Mouse (Mus musculus) brain, embryonic 14.5 days (tissue): ENCODE data around the gene Ttc25. TPM values are rescaled to one million over a fixed set of nuclear protein-coding genes. Genes with fewer than 3 reads are reported as not detected.
"Not testable (repeated sequence)": the region's sequence is repeated elsewhere in the genome, so short reads cannot be mapped to it uniquely, and the experiment has no call there.

Experiments
- DNase-seq: peaks from one replicate; pipeline ENCODE4 v3.0.0-alpha.2; 2011; ENCODE audit warnings: low read depth
- CTCF ChIP-seq: fragments of 200-500 bp; IDR thresholded peaks from 2 replicates; pipeline ENCODE4 v1.5.1; 2012; ENCODE audit warnings: inconsistent platforms, mild to moderate bottlenecking, moderate library complexity, borderline replicate concordance; ENCODE audit not compliant: insufficient read depth, insufficient read length; ENCODE audit errors: extremely low read depth
- POLR2A ChIP-seq: fragments of 200-500 bp; IDR thresholded peaks from 2 replicates; pipeline ENCODE4 v1.6.1; 2012; ENCODE audit warnings: mild to moderate bottlenecking, inconsistent platforms, borderline replicate concordance; ENCODE audit not compliant: poor library complexity, insufficient read depth, insufficient read length, severe bottlenecking; ENCODE audit errors: extremely low read depth
- polyA plus RNA-seq: library from polyadenylated mRNA; depleted of rRNA; stranded (reverse); fragments of >200 nt; gene quantifications from 2 replicates; pipeline ENCODE4 v1.2.3, GENCODE M21; 2012

Ttc25 gene
- polyA plus RNA-seq, 1 experiment: 2.8 TPM

GRCm38 (mm10) chr11:100533871-100534270 is 11.5 kb upstream of the Ttc25 start:
- no peak for TF ChIP-seq POLR2A
- TF ChIP-seq CTCF: no peak
- DNase-seq: no peak

GRCm38 (mm10) chr11:100534411-100534810 is 11.0 kb upstream of the Ttc25 start:
- DNase-seq: not testable (repeated sequence)

- DNase-seq: not testable (repeated sequence)
Measured at GRCm38 (mm10) chr11:100534821-100535220, 10.6 kb upstream of the Ttc25 start.

- TF ChIP-seq CTCF: no peak
- no peak for DNase-seq
Measured at GRCm38 (mm10) chr11:100535996-100536395, 9.4 kb upstream of the Ttc25 start.

- TF ChIP-seq POLR2A (no peak), CTCF (no peak)
- no peak for DNase-seq
Measured at GRCm38 (mm10) chr11:100536466-100536865, 8.9 kb upstream of the Ttc25 start.

- DNase-seq: no peak
- TF ChIP-seq POLR2A: no peak
- TF ChIP-seq CTCF: no peak
Measured at GRCm38 (mm10) chr11:100540966-100541365, 4.4 kb upstream of the Ttc25 start.

GRCm38 (mm10) chr11:100541577-100541976 is 3.8 kb upstream of the Ttc25 start:
- TF ChIP-seq CTCF (no peak), POLR2A (no peak)
- DNase-seq: no peak

- DNase-seq: no peak
- TF ChIP-seq CTCF: no peak
- TF ChIP-seq POLR2A: no peak
Measured at GRCm38 (mm10) chr11:100545746-100546085, 309 bp downstream of the Ttc25 start.

GRCm38 (mm10) chr11:100546955-100547354 is 1.5 kb downstream of the Ttc25 start:
- DNase-seq: no peak
- TF ChIP-seq POLR2A (no peak), CTCF (no peak)

GRCm38 (mm10) chr11:100548141-100548540 is 2.7 kb downstream of the Ttc25 start:
- no peak for DNase-seq
- TF ChIP-seq CTCF: no peak
- no peak for TF ChIP-seq POLR2A

GRCm38 (mm10) chr11:100549466-100549865 is 4.1 kb downstream of the Ttc25 start:
- TF ChIP-seq CTCF (no peak), POLR2A (no peak)

GRCm38 (mm10) chr11:100550101-100550500 is 4.7 kb downstream of the Ttc25 start:
- TF ChIP-seq POLR2A (no peak), CTCF (no peak)
- DNase-seq: no peak

More at GRCm38 (mm10) chr11:100549466-100549865, 4.1 kb downstream of the Ttc25 start:
- DNase-seq: no peak

- no peak for DNase-seq
- TF ChIP-seq POLR2A (no peak), CTCF (no peak)
Measured at GRCm38 (mm10) chr11:100552842-100553241, 7.4 kb downstream of the Ttc25 start.
